Mouse (Mus musculus): ENCODE results near the gene Tdrd5. TPM values are rescaled to one million over a fixed set of nuclear protein-coding genes. Genes with fewer than 3 reads are reported as not detected.

The Tdrd5 gene
- total RNA-seq (2014; rRNA removed) (0.93 and 1.9 TPM in 2 replicates), polyA plus RNA-seq (2015; fragmentation: Nextera tagmentation; extraction: Ambion mirVana) (1.3 TPM in 2 replicates)

- H3K4me3 ChIP-seq (ENCODE audit: low read depth, low read length) = peak within 1 kb of the TSS; percentile 72
- H3K9me3 ChIP-seq (ENCODE audit: low read length) = no peaks in the 10 kb centered on the region
- DNase-seq (ENCODE audit: low spot score) (peak; percentile 50), ATAC-seq (ENCODE audit: low FRiP score) (peak; percentile 82)
- TF ChIP-seq CTCF (IDR thresholded peaks at IDR 0.05) = no peak
- H3K27me3 ChIP-seq (ENCODE audit: insufficient read depth, low read length) = peaks cover 14% of the 10 kb centered on the region; the same call in 1 of the 2 replicates
- H3K9ac ChIP-seq (replicated peaks; ENCODE audit: low read length, poor library complexity, severe bottlenecking) = peak within 1 kb of the TSS; percentile 77
- H3K4me2 ChIP-seq (ENCODE audit: low read depth, low read length, poor library complexity, severe bottlenecking) = peak within 1 kb of the TSS; percentile 97
- no peak within 1 kb of the TSS for H3K27ac ChIP-seq (ENCODE audit: low read depth, low read length)
- WGBS = under 1% methylated on average over 59 of the region's 85 CpGs
- H3K4me1 ChIP-seq (ENCODE audit: insufficient read depth, low read length) = no peaks in the 10 kb centered on the region
- no peaks in the 10 kb centered on the region for H3K36me3 ChIP-seq (ENCODE audit: insufficient read depth, low read length)
These were observed at the start of gene Tdrd5 for GRCm38 (mm10) chr1:156302911-156303749. TSS of gene Tdrd5 (minus strand) at chr1:156303664.

DNA sequence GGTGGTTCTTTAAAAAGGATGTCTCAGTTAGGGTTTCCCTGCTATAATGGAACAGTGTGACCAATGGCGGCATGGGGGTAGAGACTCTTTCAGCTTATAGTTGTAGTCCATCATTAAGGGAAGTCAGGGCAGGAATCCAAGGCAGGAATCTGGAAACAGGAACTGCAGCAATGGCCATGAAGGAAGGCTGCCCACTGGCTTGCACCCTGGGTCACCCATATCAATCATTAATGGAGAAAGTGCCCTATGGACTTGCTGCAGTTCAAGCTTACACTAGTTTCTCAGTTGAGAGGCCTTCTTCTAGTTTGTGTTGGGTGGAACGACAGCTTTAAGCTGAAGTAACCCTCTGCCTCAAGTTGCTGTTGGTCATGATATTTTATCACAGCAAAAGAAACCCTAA is 49.0 kb upstream of the Tdrd5 start:
- DNase-seq (ENCODE audit: low spot score) = no peak
- Histone ChIP-seq H3K9me3 (ENCODE audit: low read length) (no peaks in the 10 kb centered on the region), H3K36me3 (ENCODE audit: insufficient read depth, low read length) (no peaks in the 10 kb centered on the region), H3K4me1 (ENCODE audit: insufficient read depth, low read length) (no peaks in the 10 kb centered on the region), H3K27me3 (ENCODE audit: insufficient read depth, low read length) (no peaks in the 10 kb centered on the region), H3K4me2 (ENCODE audit: low read depth, low read length, poor library complexity, severe bottlenecking) (no peak overlapping the region), H3K4me3 (ENCODE audit: low read depth, low read length) (no peak overlapping the region), H3K27ac (ENCODE audit: low read depth, low read length) (no peak overlapping the region), H3K9ac (replicated peaks; ENCODE audit: low read length, poor library complexity, severe bottlenecking) (no peak overlapping the region)
- no peak for ATAC-seq (ENCODE audit: low FRiP score)
- 92% methylated on average over 2 of the region's 2 CpGs for WGBS
- TF ChIP-seq CTCF (IDR thresholded peaks at IDR 0.05) = no peak

DNA sequence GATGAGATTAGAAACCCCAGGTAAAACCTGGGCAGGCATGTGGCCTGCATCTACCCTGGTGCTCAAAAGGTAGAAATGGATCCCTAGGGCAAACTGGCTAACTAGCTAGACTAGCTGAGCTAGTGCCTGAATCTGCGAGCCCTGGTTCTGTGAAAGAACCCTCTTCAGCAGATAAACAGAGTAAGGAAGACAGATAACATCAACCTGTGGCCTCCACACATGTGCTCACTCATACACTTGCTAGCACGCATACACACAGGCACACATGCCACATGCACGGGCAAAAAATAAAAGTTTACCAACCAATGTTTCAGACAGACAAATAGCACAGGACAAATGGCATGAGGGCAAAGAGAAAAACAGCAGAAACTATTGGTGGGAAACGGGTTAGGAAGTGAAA is 47.0 kb upstream of the Tdrd5 start:
- Histone ChIP-seq H3K4me1 (ENCODE audit: insufficient read depth, low read length) (no peaks in the 10 kb centered on the region), H3K4me3 (ENCODE audit: low read depth, low read length) (no peak overlapping the region), H3K27me3 (ENCODE audit: insufficient read depth, low read length) (no peaks in the 10 kb centered on the region), H3K9ac (replicated peaks; ENCODE audit: low read length, poor library complexity, severe bottlenecking) (no peak overlapping the region), H3K9me3 (ENCODE audit: low read length) (no peaks in the 10 kb centered on the region), H3K36me3 (ENCODE audit: insufficient read depth, low read length) (no peaks in the 10 kb centered on the region), H3K27ac (ENCODE audit: low read depth, low read length) (no peak overlapping the region), H3K4me2 (ENCODE audit: low read depth, low read length, poor library complexity, severe bottlenecking) (no peak overlapping the region)
- TF ChIP-seq CTCF (IDR thresholded peaks at IDR 0.05) = no peak
- ATAC-seq (ENCODE audit: low FRiP score) (no peak), DNase-seq (ENCODE audit: low spot score) (no peak)
- 87% methylated on average over 4 of the region's 4 CpGs for WGBS

DNA sequence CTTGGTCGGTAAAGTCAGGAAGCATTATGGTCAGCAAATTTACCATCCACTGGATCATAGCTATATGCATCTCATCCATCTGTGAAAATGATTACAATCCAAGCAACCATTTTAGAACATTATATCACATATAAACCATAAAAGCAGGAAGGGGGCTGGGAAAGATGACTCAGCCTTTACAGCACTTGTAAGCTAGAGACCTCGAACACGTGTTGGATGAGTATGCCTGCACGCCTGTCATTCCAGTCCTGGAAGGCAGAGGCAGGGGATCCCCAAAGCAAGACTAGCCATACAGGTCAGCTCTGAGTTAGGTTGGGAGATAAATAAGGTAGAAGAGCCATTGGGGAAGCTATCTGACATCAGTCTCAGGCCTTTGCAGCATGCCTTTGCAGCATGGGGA is 45.6 kb upstream of the Tdrd5 start:
- DNase-seq (ENCODE audit: low spot score) (no peak), ATAC-seq (ENCODE audit: low FRiP score) (no peak)
- WGBS = 76% methylated on average over 4 of the region's 4 CpGs
- Histone ChIP-seq H3K27ac (ENCODE audit: low read depth, low read length) (no peak overlapping the region), H3K9me3 (ENCODE audit: low read length) (no peaks in the 10 kb centered on the region), H3K36me3 (ENCODE audit: insufficient read depth, low read length) (no peaks in the 10 kb centered on the region), H3K4me2 (ENCODE audit: low read depth, low read length, poor library complexity, severe bottlenecking) (no peak overlapping the region), H3K27me3 (ENCODE audit: insufficient read depth, low read length) (no peaks in the 10 kb centered on the region), H3K4me1 (ENCODE audit: insufficient read depth, low read length) (no peaks in the 10 kb centered on the region), H3K4me3 (ENCODE audit: low read depth, low read length) (no peak overlapping the region), H3K9ac (replicated peaks; ENCODE audit: low read length, poor library complexity, severe bottlenecking) (no peak overlapping the region)
- TF ChIP-seq CTCF (IDR thresholded peaks at IDR 0.05) = no peak

DNA sequence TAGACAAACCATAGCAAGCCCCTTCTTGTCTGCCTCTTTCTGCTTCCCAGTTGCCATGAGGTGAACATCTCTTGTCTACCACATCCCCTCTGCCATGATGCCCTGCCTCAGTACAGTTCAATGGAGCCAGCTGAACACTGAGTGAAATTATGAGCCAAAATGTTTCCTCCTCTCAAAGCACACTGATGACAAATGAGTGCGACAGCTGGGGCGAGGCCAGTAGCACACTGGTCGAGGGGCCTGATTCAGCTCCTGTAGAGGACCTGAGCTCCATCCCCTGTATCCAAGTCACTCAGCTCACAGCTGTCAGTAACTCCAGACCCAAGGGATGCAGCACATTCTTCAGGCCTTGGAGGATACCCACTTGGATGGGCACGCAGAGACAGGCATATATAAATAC is 42.2 kb upstream of the Tdrd5 start:
- no peaks in the 10 kb centered on the region for H3K4me1 ChIP-seq (ENCODE audit: insufficient read depth, low read length)
- H3K4me3 ChIP-seq (ENCODE audit: low read depth, low read length) = no peak overlapping the region
- no peaks in the 10 kb centered on the region for H3K9me3 ChIP-seq (ENCODE audit: low read length)
- ATAC-seq (ENCODE audit: low FRiP score) = no peak
- no peak overlapping the region for H3K4me2 ChIP-seq (ENCODE audit: low read depth, low read length, poor library complexity, severe bottlenecking)
- DNase-seq (ENCODE audit: low spot score) = no peak
- H3K27me3 ChIP-seq (ENCODE audit: insufficient read depth, low read length) = no peaks in the 10 kb centered on the region
- no peak for TF ChIP-seq CTCF (IDR thresholded peaks at IDR 0.05)
- H3K27ac ChIP-seq (ENCODE audit: low read depth, low read length) = no peak overlapping the region
- no peaks in the 10 kb centered on the region for H3K36me3 ChIP-seq (ENCODE audit: insufficient read depth, low read length)
- H3K9ac ChIP-seq (replicated peaks; ENCODE audit: low read length, poor library complexity, severe bottlenecking) = no peak overlapping the region
- WGBS = 94% methylated on average over 4 of the region's 4 CpGs

DNA sequence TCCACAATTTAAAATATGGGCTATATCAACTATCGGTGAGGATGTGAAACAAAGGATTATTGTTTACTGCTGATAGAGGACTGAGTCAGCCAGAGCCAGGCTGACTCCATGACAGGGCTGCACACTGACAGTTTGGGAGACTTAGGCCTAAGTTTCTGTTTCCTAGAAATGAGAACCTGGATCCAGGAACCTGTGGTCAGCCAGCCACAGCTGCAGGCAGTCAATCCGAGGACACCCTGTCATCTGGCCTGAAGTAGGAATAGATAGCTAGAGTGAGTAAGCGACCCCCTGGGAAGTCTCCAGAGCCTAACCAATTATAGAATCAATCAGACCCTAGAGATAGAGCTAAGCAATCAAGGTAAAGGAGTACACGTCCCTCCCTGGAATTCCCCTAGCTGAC is 41.0 kb upstream of the Tdrd5 start:
- no peaks in the 10 kb centered on the region for H3K4me1 ChIP-seq (ENCODE audit: insufficient read depth, low read length)
- TF ChIP-seq CTCF (IDR thresholded peaks at IDR 0.05) = no peak

More for the DNA sequence above, 41.0 kb upstream of the Tdrd5 start:
- 86% methylated on average over 4 of the region's 4 CpGs for WGBS
- no peak overlapping the region for H3K4me3 ChIP-seq (ENCODE audit: low read depth, low read length)
- H3K27ac ChIP-seq (ENCODE audit: low read depth, low read length) = no peak overlapping the region
- no peak overlapping the region for H3K4me2 ChIP-seq (ENCODE audit: low read depth, low read length, poor library complexity, severe bottlenecking)
- H3K9me3 ChIP-seq (ENCODE audit: low read length) = no peaks in the 10 kb centered on the region
- DNase-seq (ENCODE audit: low spot score) (no peak), ATAC-seq (ENCODE audit: low FRiP score) (no peak)
- H3K36me3 ChIP-seq (ENCODE audit: insufficient read depth, low read length) = no peaks in the 10 kb centered on the region
- no peak overlapping the region for H3K9ac ChIP-seq (replicated peaks; ENCODE audit: low read length, poor library complexity, severe bottlenecking)
- no peaks in the 10 kb centered on the region for H3K27me3 ChIP-seq (ENCODE audit: insufficient read depth, low read length)

Measured in midbrain, postnatal 0 days (tissue).